Mouse (Mus musculus) T-cell, adult 2 months (primary cell): ENCODE results near the gene Serinc3.
"Not testable (repeated sequence)": the region's sequence is repeated elsewhere in the genome, so short reads cannot be mapped to it uniquely, and the experiment has no call there.

Source experiments
- DNase-seq: peaks from one replicate; pipeline ENCODE4 v3.0.0; 2022; ENCODE audit warnings: low spot score

Serinc3 gene

GRCm38 (mm10) chr2:163662698-163663221 lies 17.8 kb upstream of the Serinc3 start:
- DNase-seq: no peak

GRCm38 (mm10) chr2:163662076-163662475 lies 17.1 kb upstream of the Serinc3 start:
- DNase-seq: no peak

GRCm38 (mm10) chr2:163661371-163661850 lies 16.5 kb upstream of the Serinc3 start:
- DNase-seq: no peak

GRCm38 (mm10) chr2:163660103-163660701 lies 15.3 kb upstream of the Serinc3 start:
- DNase-seq: no peak

- DNase-seq: peak; percentile 41
These were observed 14.5 kb upstream of the Serinc3 start for GRCm38 (mm10) chr2:163659431-163659830.

- no peak for DNase-seq
These were observed 14.0 kb upstream of the Serinc3 start for GRCm38 (mm10) chr2:163658941-163659340.

- peak; percentile 80 for DNase-seq
These were observed 13.3 kb upstream of the Serinc3 start, which contains the start of gene Pkig for GRCm38 (mm10) chr2:163657975-163658886. Gene Pkig (plus strand): TSS chr2:163658386.

- no peak for DNase-seq
These were observed 12.6 kb upstream of the Serinc3 start for GRCm38 (mm10) chr2:163657486-163657885.

GRCm38 (mm10) chr2:163655699-163656098 lies 10.8 kb upstream of the Serinc3 start:
- not testable (repeated sequence) for DNase-seq

GRCm38 (mm10) chr2:163646461-163647080 lies 1.6 kb upstream of the Serinc3 start:
- DNase-seq: no peak

GRCm38 (mm10) chr2:163645700-163646460 lies 949 bp upstream of the Serinc3 start:
- DNase-seq: no peak

GRCm38 (mm10) chr2:163644047-163644446 lies 884 bp downstream of the Serinc3 start:
- no peak for DNase-seq

- no peak for DNase-seq
These were observed 1.4 kb downstream of the Serinc3 start for GRCm38 (mm10) chr2:163643576-163643971.

- peak; percentile 79 for DNase-seq
These were observed 2.0 kb downstream of the Serinc3 start for GRCm38 (mm10) chr2:163642685-163643575.

- no peak for DNase-seq
These were observed 3.2 kb downstream of the Serinc3 start for GRCm38 (mm10) chr2:163641681-163642080.

- no peak for DNase-seq
These were observed 4.4 kb downstream of the Serinc3 start for GRCm38 (mm10) chr2:163640493-163640892.

GRCm38 (mm10) chr2:163637655-163638266 lies 7.2 kb downstream of the Serinc3 start:
- no peak for DNase-seq

GRCm38 (mm10) chr2:163636057-163636456 lies 8.9 kb downstream of the Serinc3 start:
- DNase-seq: no peak

GRCm38 (mm10) chr2:163634211-163634610 lies 10.7 kb downstream of the Serinc3 start:
- no peak for DNase-seq

GRCm38 (mm10) chr2:163631715-163632114 lies 13.2 kb downstream of the Serinc3 start:
- no peak for DNase-seq
